Mouse (Mus musculus): ENCODE measurements around the gene Trappc10. TPM values are rescaled to one million over a fixed set of nuclear protein-coding genes. Genes with fewer than 3 reads are reported as not detected.
A peak's percentile ranks its signal among the peaks of the same experiment; 100 is the strongest.

Trappc10 gene
- polyA plus RNA-seq, 1 experiment from 2014 or later, result 4.7 TPM

GRCm38 (mm10) chr10:78264735-78265134 is 20.3 kb upstream of the Trappc10 start:
- Histone ChIP-seq H3K4me3 (replicated peaks; ENCODE audit: low read length) (no peak overlapping the region), H3K27me3 (ENCODE audit: control insufficient read depth, insufficient read depth, low read length) (no peaks in the 10 kb centered on the region), H3K9me3 (replicated peaks; ENCODE audit: control insufficient read depth, low read length) (0 out of 2 replicates have a peak, but pooled peaks cover 3% of the 10 kb centered on the region), H3K36me3 (ENCODE audit: control insufficient read depth, insufficient read depth, low read length) (no peaks in the 10 kb centered on the region), H3K9ac (ENCODE audit: low read length) (no peak overlapping the region), H3K27ac (ENCODE audit: low read length) (no peak overlapping the region), H3K4me2 (ENCODE audit: low read depth, low read length) (no peak overlapping the region), H3K4me1 (ENCODE audit: control insufficient read depth, insufficient read depth, low read length) (peaks cover 8% of the 10 kb centered on the region; the same call in 1 of the 2 replicates)
- WGBS, result 74% methylated on average over 3 of the region's 3 CpGs
- no peak for ATAC-seq (ENCODE audit: insufficient read depth, low FRiP score)

GRCm38 (mm10) chr10:78260916-78261650 is 16.6 kb upstream of the Trappc10 start:
- Histone ChIP-seq H3K36me3 (ENCODE audit: control insufficient read depth, insufficient read depth, low read length) (no peaks in the 10 kb centered on the region), H3K27me3 (ENCODE audit: control insufficient read depth, insufficient read depth, low read length) (no peaks in the 10 kb centered on the region), H3K9ac (ENCODE audit: low read length) (no peak overlapping the region), H3K9me3 (replicated peaks; ENCODE audit: control insufficient read depth, low read length) (0 out of 2 replicates have a peak, but pooled peaks cover 3% of the 10 kb centered on the region), H3K4me3 (replicated peaks; ENCODE audit: low read length) (no peak overlapping the region), H3K27ac (ENCODE audit: low read length) (no peak overlapping the region), H3K4me2 (ENCODE audit: low read depth, low read length) (no peak overlapping the region), H3K4me1 (ENCODE audit: control insufficient read depth, insufficient read depth, low read length) (peaks cover 8% of the 10 kb centered on the region; the same call in 1 of the 2 replicates)
- WGBS, result 61% methylated on average over 7 of the region's 7 CpGs
- ATAC-seq (ENCODE audit: insufficient read depth, low FRiP score), result no peak

DNA sequence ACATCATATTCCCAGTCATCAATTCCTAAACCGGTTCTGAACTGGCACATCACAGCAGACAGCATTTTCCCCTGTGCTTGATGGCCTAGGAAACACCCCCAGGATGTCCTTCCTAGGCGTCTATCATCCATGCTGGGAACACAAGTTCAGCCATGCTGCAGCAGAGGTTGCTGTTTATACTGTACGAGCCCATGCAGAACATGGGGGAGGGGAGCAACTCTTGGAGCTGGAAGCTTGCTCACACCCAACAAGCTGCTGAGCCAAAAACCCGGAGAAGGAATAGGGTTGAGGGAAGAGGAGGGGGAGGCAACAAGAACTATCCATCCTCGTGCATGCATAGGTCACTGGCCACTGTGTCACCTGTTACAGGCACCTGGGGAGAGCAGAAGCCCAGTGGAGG is 15.9 kb upstream of the Trappc10 start:
- 0 out of 2 replicates have a peak, but pooled peaks cover 3% of the 10 kb centered on the region for H3K9me3 ChIP-seq (replicated peaks; ENCODE audit: control insufficient read depth, low read length)
- ATAC-seq (ENCODE audit: insufficient read depth, low FRiP score), result peak; percentile 65; the same call in 1 of the 2 replicates
- 14% methylated on average over 5 of the region's 5 CpGs for WGBS
- H3K36me3 ChIP-seq (ENCODE audit: control insufficient read depth, insufficient read depth, low read length), result no peaks in the 10 kb centered on the region
- H3K27me3 ChIP-seq (ENCODE audit: control insufficient read depth, insufficient read depth, low read length), result no peaks in the 10 kb centered on the region
- no peak overlapping the region for H3K4me3 ChIP-seq (replicated peaks; ENCODE audit: low read length)
- peaks cover 8% of the 10 kb centered on the region; the same call in 1 of the 2 replicates for H3K4me1 ChIP-seq (ENCODE audit: control insufficient read depth, insufficient read depth, low read length)
- no peak overlapping the region for H3K4me2 ChIP-seq (ENCODE audit: low read depth, low read length)
- H3K9ac ChIP-seq (ENCODE audit: low read length), result no peak overlapping the region
- no peak overlapping the region for H3K27ac ChIP-seq (ENCODE audit: low read length)

GRCm38 (mm10) chr10:78259702-78260101 is 15.3 kb upstream of the Trappc10 start:
- Histone ChIP-seq H3K36me3 (ENCODE audit: control insufficient read depth, insufficient read depth, low read length) (no peaks in the 10 kb centered on the region), H3K4me2 (ENCODE audit: low read depth, low read length) (no peak overlapping the region), H3K27me3 (ENCODE audit: control insufficient read depth, insufficient read depth, low read length) (no peaks in the 10 kb centered on the region), H3K27ac (ENCODE audit: low read length) (no peak overlapping the region), H3K9me3 (replicated peaks; ENCODE audit: control insufficient read depth, low read length) (0 out of 2 replicates have a peak, but pooled peaks cover 3% of the 10 kb centered on the region), H3K4me3 (replicated peaks; ENCODE audit: low read length) (no peak overlapping the region), H3K4me1 (ENCODE audit: control insufficient read depth, insufficient read depth, low read length) (peaks cover 8% of the 10 kb centered on the region; the same call in 1 of the 2 replicates), H3K9ac (ENCODE audit: low read length) (no peak overlapping the region)
- 41% methylated on average over 6 of the region's 6 CpGs for WGBS
- no peak for ATAC-seq (ENCODE audit: insufficient read depth, low FRiP score)

DNA sequence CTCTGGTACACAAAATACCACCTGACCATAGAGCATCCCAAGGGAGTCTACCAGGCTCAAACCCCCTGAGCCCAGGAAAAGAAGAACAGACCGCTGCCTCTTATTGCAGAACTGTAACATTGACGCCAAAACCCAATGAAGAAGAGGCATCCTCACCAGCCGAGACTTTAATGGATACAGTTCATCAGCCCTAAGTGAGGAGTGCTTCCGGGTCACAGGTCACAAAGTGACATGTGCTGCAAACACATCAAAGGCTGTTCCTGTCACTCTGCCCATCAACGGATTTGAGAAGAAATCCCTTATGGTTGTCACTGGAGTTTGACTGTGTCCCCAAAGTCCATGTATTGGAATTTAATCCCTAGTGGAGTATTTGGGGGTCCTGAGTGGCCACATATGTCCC is 14.8 kb upstream of the Trappc10 start:
- H3K4me1 ChIP-seq (ENCODE audit: control insufficient read depth, insufficient read depth, low read length), result peaks cover 8% of the 10 kb centered on the region; the same call in 1 of the 2 replicates
- 67% methylated on average over 5 of the region's 5 CpGs for WGBS
- H3K4me3 ChIP-seq (replicated peaks; ENCODE audit: low read length), result no peak overlapping the region
- H3K36me3 ChIP-seq (ENCODE audit: control insufficient read depth, insufficient read depth, low read length), result no peaks in the 10 kb centered on the region
- no peak overlapping the region for H3K4me2 ChIP-seq (ENCODE audit: low read depth, low read length)
- no peak for ATAC-seq (ENCODE audit: insufficient read depth, low FRiP score)
- H3K27me3 ChIP-seq (ENCODE audit: control insufficient read depth, insufficient read depth, low read length), result no peaks in the 10 kb centered on the region
- 0 out of 2 replicates have a peak, but pooled peaks cover 3% of the 10 kb centered on the region for H3K9me3 ChIP-seq (replicated peaks; ENCODE audit: control insufficient read depth, low read length)
- no peak overlapping the region for H3K9ac ChIP-seq (ENCODE audit: low read length)
- H3K27ac ChIP-seq (ENCODE audit: low read length), result no peak overlapping the region

GRCm38 (mm10) chr10:78258142-78258675 is 13.8 kb upstream of the Trappc10 start:
- H3K4me3 ChIP-seq (replicated peaks; ENCODE audit: low read length), result no peak overlapping the region
- ATAC-seq (ENCODE audit: insufficient read depth, low FRiP score), result no peak
- WGBS, result 58% methylated on average over 6 of the region's 6 CpGs

DNA sequence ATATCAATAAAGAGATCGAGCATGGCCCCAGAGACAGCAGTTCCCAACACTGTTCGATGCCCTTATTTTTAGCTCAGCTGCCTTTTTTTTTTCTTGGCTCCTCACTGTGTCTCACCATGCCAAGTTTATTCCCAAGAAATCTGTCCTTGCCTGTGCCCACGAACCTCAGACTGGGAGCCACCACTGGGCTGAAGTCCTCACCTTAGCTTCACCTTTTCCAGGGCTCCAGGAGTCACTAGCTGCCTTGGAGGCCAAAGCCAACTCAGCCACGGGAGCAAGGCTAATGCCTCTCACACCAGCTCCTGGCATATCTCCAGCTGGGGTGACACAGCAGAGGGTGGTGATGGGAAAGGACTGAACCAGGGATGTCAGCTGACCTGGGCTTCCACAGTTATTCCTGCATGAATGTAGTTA is 11.2 kb upstream of the Trappc10 start:
- H3K27ac ChIP-seq (ENCODE audit: low read length), result no peak overlapping the region
- H3K36me3 ChIP-seq (ENCODE audit: control insufficient read depth, insufficient read depth, low read length), result no peaks in the 10 kb centered on the region
- H3K4me3 ChIP-seq (replicated peaks; ENCODE audit: low read length), result no peak overlapping the region
- H3K4me2 ChIP-seq (ENCODE audit: low read depth, low read length), result no peak overlapping the region
- H3K9me3 ChIP-seq (replicated peaks; ENCODE audit: control insufficient read depth, low read length), result no peaks in the 10 kb centered on the region
- H3K9ac ChIP-seq (ENCODE audit: low read length), result no peak overlapping the region
- 72% methylated on average over 4 of the region's 4 CpGs for WGBS
- H3K27me3 ChIP-seq (ENCODE audit: control insufficient read depth, insufficient read depth, low read length), result no peaks in the 10 kb centered on the region
- peaks cover 8% of the 10 kb centered on the region; the same call in 1 of the 2 replicates for H3K4me1 ChIP-seq (ENCODE audit: control insufficient read depth, insufficient read depth, low read length)
- ATAC-seq (ENCODE audit: insufficient read depth, low FRiP score), result no peak

More at GRCm38 (mm10) chr10:78258142-78258675, 13.8 kb upstream of the Trappc10 start:
- H3K9ac ChIP-seq (ENCODE audit: low read length), result no peak overlapping the region
- H3K27me3 ChIP-seq (ENCODE audit: control insufficient read depth, insufficient read depth, low read length), result no peaks in the 10 kb centered on the region
- 0 out of 2 replicates have a peak, but pooled peaks cover 3% of the 10 kb centered on the region for H3K9me3 ChIP-seq (replicated peaks; ENCODE audit: control insufficient read depth, low read length)
- H3K27ac ChIP-seq (ENCODE audit: low read length), result no peak overlapping the region
- peaks cover 8% of the 10 kb centered on the region; the same call in 1 of the 2 replicates for H3K4me1 ChIP-seq (ENCODE audit: control insufficient read depth, insufficient read depth, low read length)
- H3K36me3 ChIP-seq (ENCODE audit: control insufficient read depth, insufficient read depth, low read length), result no peaks in the 10 kb centered on the region
- no peak overlapping the region for H3K4me2 ChIP-seq (ENCODE audit: low read depth, low read length)

- H3K4me3 ChIP-seq (replicated peaks; ENCODE audit: low read length), result no peak overlapping the region
- ATAC-seq (ENCODE audit: insufficient read depth, low FRiP score), result no peak
- WGBS, result 71% methylated on average over 3 of the region's 3 CpGs
These were observed 2.8 kb upstream of the Trappc10 start for GRCm38 (mm10) chr10:78247206-78247605.

GRCm38 (mm10) chr10:78246725-78247124 is 2.3 kb upstream of the Trappc10 start:
- Histone ChIP-seq H3K4me1 (ENCODE audit: control insufficient read depth, insufficient read depth, low read length) (peaks cover 13% of the 10 kb centered on the region), H3K9me3 (replicated peaks; ENCODE audit: control insufficient read depth, low read length) (no peaks in the 10 kb centered on the region), H3K27me3 (ENCODE audit: control insufficient read depth, insufficient read depth, low read length) (no peaks in the 10 kb centered on the region), H3K9ac (ENCODE audit: low read length) (no peak overlapping the region), H3K36me3 (ENCODE audit: control insufficient read depth, insufficient read depth, low read length) (no peaks in the 10 kb centered on the region), H3K4me2 (ENCODE audit: low read depth, low read length) (no peak overlapping the region), H3K27ac (ENCODE audit: low read length) (no peak overlapping the region), H3K4me3 (replicated peaks; ENCODE audit: low read length) (no peak overlapping the region)
- ATAC-seq (ENCODE audit: insufficient read depth, low FRiP score), result no peak
- 82% methylated on average over 4 of the region's 4 CpGs for WGBS

More at GRCm38 (mm10) chr10:78247206-78247605, 2.8 kb upstream of the Trappc10 start:
- Histone ChIP-seq H3K27me3 (ENCODE audit: control insufficient read depth, insufficient read depth, low read length) (no peaks in the 10 kb centered on the region), H3K9ac (ENCODE audit: low read length) (no peak overlapping the region), H3K4me1 (ENCODE audit: control insufficient read depth, insufficient read depth, low read length) (peaks cover 13% of the 10 kb centered on the region), H3K27ac (ENCODE audit: low read length) (no peak overlapping the region), H3K36me3 (ENCODE audit: control insufficient read depth, insufficient read depth, low read length) (no peaks in the 10 kb centered on the region), H3K9me3 (replicated peaks; ENCODE audit: control insufficient read depth, low read length) (no peaks in the 10 kb centered on the region), H3K4me2 (ENCODE audit: low read depth, low read length) (no peak overlapping the region)
